Mouse (Mus musculus): Measurements from ENCODE around the gene Srms. TPM values are rescaled to one million over a fixed set of nuclear protein-coding genes. Genes with fewer than 3 reads are reported as not detected.

The Srms gene
- polyA plus RNA-seq, 1 experiment, result not detected

DNA sequence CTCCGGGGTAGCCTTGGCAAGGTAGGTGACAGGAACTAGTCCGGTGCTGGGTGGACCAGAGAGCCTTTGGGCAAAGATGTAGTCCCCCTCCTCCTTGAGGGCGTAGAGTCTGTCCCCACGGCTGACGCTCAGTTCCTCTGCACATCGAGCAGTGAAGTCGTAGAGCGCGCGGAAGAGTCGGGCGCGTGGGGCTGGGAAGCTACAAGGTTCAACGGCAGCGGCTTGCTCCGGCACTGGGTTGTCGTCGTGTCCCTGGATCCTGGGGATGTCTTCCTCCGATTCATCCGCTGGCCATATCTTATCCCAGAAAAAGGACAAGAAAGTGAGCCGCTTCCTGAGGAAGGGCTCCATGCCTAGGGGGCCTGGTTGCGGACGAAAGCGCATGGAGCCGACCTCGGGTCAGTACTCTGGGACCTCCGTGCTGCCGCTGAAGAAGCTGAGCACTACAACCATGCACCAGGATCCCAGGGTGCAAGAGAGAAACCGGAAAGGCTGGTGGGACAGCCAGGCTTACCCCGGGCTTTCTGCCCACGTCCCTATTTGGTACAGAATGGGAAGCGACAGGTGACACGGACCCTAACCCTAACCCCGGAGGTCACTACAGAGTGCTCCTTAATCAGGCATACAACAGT lies 480 bp downstream of the Srms start:
- Histone ChIP-seq H3K9ac (ENCODE audit: low read depth, poor library complexity, severe bottlenecking) (peak overlapping the region; percentile 35), H3K9me3 (replicated peaks; ENCODE audit: control insufficient read depth, insufficient read depth, low read length, poor library complexity, severe bottlenecking) (no peaks in the 10 kb centered on the region), H3K36me3 (ENCODE audit: control insufficient read depth, insufficient read depth, low read length, poor library complexity, severe bottlenecking) (no peaks in the 10 kb centered on the region), H3K27ac (ENCODE audit: insufficient read depth, low read length) (no peak overlapping the region), H3K4me3 (ENCODE audit: low read depth, low read length) (peak overlapping the region; percentile 67), H3K27me3 (ENCODE audit: control insufficient read depth, insufficient read depth, low read length, poor library complexity, severe bottlenecking) (no peaks in the 10 kb centered on the region), H3K4me1 (ENCODE audit: control insufficient read depth, insufficient read depth, low read length) (peaks cover 1% of the 10 kb centered on the region)
- no peak for TF ChIP-seq POLR2A (IDR thresholded peaks at IDR 0.05; ENCODE audit: insufficient read depth, low read length)
- TF ChIP-seq CTCF (IDR thresholded peaks at IDR 0.05; ENCODE audit: low read depth, low read length), result no peak
- no peak for TF ChIP-seq EP300 (IDR thresholded peaks at IDR 0.05; ENCODE audit: insufficient read depth, low read depth, low read length)

DNA sequence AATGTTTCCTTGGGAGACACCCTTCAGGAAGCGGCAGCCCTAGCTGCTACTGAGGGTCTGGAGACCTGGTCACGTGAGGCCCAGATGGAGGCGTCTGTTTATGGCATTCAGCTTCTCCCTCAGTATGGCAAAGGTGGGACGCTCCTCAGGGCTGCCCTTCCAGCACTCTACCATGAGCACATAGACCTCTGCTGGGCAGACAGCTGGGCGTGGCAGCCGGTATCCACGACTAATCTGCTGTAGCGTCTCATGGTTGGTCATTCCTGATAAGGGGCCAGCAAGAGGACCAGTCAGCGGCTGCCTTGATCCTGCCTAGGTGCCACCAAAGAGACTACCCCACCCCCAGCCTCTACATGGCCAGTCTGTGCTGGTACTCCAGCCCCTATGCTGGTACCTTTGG lies 6.9 kb downstream of the Srms start:
- H3K36me3 ChIP-seq (ENCODE audit: control insufficient read depth, insufficient read depth, low read length, poor library complexity, severe bottlenecking), result no peaks in the 10 kb centered on the region
- no peaks in the 10 kb centered on the region for H3K4me1 ChIP-seq (ENCODE audit: control insufficient read depth, insufficient read depth, low read length)
- no peak overlapping the region for H3K27ac ChIP-seq (ENCODE audit: insufficient read depth, low read length)
- no peaks in the 10 kb centered on the region for H3K9me3 ChIP-seq (replicated peaks; ENCODE audit: control insufficient read depth, insufficient read depth, low read length, poor library complexity, severe bottlenecking)
- H3K4me3 ChIP-seq (ENCODE audit: low read depth, low read length), result no peak overlapping the region
- no peak for TF ChIP-seq CTCF (IDR thresholded peaks at IDR 0.05; ENCODE audit: low read depth, low read length)
- TF ChIP-seq EP300 (IDR thresholded peaks at IDR 0.05; ENCODE audit: insufficient read depth, low read depth, low read length), result no peak
- no peak for TF ChIP-seq POLR2A (IDR thresholded peaks at IDR 0.05; ENCODE audit: insufficient read depth, low read length)
- no peak overlapping the region for H3K9ac ChIP-seq (ENCODE audit: low read depth, poor library complexity, severe bottlenecking)
- no peaks in the 10 kb centered on the region for H3K27me3 ChIP-seq (ENCODE audit: control insufficient read depth, insufficient read depth, low read length, poor library complexity, severe bottlenecking)

DNA sequence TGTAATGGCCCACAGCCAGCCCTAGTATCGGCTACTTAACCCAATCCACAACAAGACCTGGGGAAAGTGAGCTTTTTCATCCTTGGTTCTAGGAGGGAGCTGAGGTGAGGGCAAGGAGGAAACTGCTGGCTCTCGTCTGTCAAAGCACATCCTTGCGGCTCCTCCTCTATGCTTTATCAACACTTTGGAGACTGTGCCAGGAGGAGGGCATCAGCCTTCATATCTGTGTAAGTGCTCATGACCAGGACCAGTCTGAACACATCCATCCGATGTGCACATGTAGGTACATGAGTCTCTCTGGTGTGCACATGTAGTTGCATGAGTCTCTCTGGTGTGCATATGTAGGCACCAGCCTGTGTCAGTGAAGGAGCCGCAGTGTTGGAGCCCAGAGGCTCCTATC lies 7.3 kb downstream of the Srms start:
- TF ChIP-seq EP300 (IDR thresholded peaks at IDR 0.05; ENCODE audit: insufficient read depth, low read depth, low read length) (no peak), CTCF (IDR thresholded peaks at IDR 0.05; ENCODE audit: low read depth, low read length) (no peak), POLR2A (IDR thresholded peaks at IDR 0.05; ENCODE audit: insufficient read depth, low read length) (no peak)
- H3K27me3 ChIP-seq (ENCODE audit: control insufficient read depth, insufficient read depth, low read length, poor library complexity, severe bottlenecking), result no peaks in the 10 kb centered on the region

GRCm38 (mm10) chr2:181202886-181203285 lies 10.1 kb downstream of the Srms start:
- Histone ChIP-seq H3K4me1 (ENCODE audit: control insufficient read depth, insufficient read depth, low read length) (no peaks in the 10 kb centered on the region), H3K9ac (ENCODE audit: low read depth, poor library complexity, severe bottlenecking) (no peak overlapping the region), H3K27me3 (ENCODE audit: control insufficient read depth, insufficient read depth, low read length, poor library complexity, severe bottlenecking) (no peaks in the 10 kb centered on the region), H3K36me3 (ENCODE audit: control insufficient read depth, insufficient read depth, low read length, poor library complexity, severe bottlenecking) (no peaks in the 10 kb centered on the region), H3K27ac (ENCODE audit: insufficient read depth, low read length) (no peak overlapping the region), H3K9me3 (replicated peaks; ENCODE audit: control insufficient read depth, insufficient read depth, low read length, poor library complexity, severe bottlenecking) (no peaks in the 10 kb centered on the region), H3K4me3 (ENCODE audit: low read depth, low read length) (no peak overlapping the region)
- TF ChIP-seq POLR2A (IDR thresholded peaks at IDR 0.05; ENCODE audit: insufficient read depth, low read length) (no peak), EP300 (IDR thresholded peaks at IDR 0.05; ENCODE audit: insufficient read depth, low read depth, low read length) (no peak), CTCF (IDR thresholded peaks at IDR 0.05; ENCODE audit: low read depth, low read length) (no peak)

More for the DNA sequence above, 7.3 kb downstream of the Srms start:
- H3K4me1 ChIP-seq (ENCODE audit: control insufficient read depth, insufficient read depth, low read length), result no peaks in the 10 kb centered on the region
- no peak overlapping the region for H3K9ac ChIP-seq (ENCODE audit: low read depth, poor library complexity, severe bottlenecking)
- H3K4me3 ChIP-seq (ENCODE audit: low read depth, low read length), result no peak overlapping the region
- H3K36me3 ChIP-seq (ENCODE audit: control insufficient read depth, insufficient read depth, low read length, poor library complexity, severe bottlenecking), result no peaks in the 10 kb centered on the region
- H3K27ac ChIP-seq (ENCODE audit: insufficient read depth, low read length), result no peak overlapping the region
- no peaks in the 10 kb centered on the region for H3K9me3 ChIP-seq (replicated peaks; ENCODE audit: control insufficient read depth, insufficient read depth, low read length, poor library complexity, severe bottlenecking)

GRCm38 (mm10) chr2:181202422-181202821 lies 10.6 kb downstream of the Srms start, which contains the start of gene Ptk6:
TSS of gene Ptk6 (minus strand) at chr2:181202789.
- Histone ChIP-seq H3K4me1 (ENCODE audit: control insufficient read depth, insufficient read depth, low read length) (no peaks in the 10 kb centered on the region), H3K4me3 (ENCODE audit: low read depth, low read length) (no peak within 1 kb of the TSS), H3K9me3 (replicated peaks; ENCODE audit: control insufficient read depth, insufficient read depth, low read length, poor library complexity, severe bottlenecking) (no peaks in the 10 kb centered on the region), H3K9ac (ENCODE audit: low read depth, poor library complexity, severe bottlenecking) (no peak within 1 kb of the TSS), H3K27ac (ENCODE audit: insufficient read depth, low read length) (no peak within 1 kb of the TSS), H3K36me3 (ENCODE audit: control insufficient read depth, insufficient read depth, low read length, poor library complexity, severe bottlenecking) (no peaks in the 10 kb centered on the region), H3K27me3 (ENCODE audit: control insufficient read depth, insufficient read depth, low read length, poor library complexity, severe bottlenecking) (no peaks in the 10 kb centered on the region)
- TF ChIP-seq CTCF (IDR thresholded peaks at IDR 0.05; ENCODE audit: low read depth, low read length), result no peak
- no peak for TF ChIP-seq POLR2A (IDR thresholded peaks at IDR 0.05; ENCODE audit: insufficient read depth, low read length)
- no peak for TF ChIP-seq EP300 (IDR thresholded peaks at IDR 0.05; ENCODE audit: insufficient read depth, low read depth, low read length)

DNA sequence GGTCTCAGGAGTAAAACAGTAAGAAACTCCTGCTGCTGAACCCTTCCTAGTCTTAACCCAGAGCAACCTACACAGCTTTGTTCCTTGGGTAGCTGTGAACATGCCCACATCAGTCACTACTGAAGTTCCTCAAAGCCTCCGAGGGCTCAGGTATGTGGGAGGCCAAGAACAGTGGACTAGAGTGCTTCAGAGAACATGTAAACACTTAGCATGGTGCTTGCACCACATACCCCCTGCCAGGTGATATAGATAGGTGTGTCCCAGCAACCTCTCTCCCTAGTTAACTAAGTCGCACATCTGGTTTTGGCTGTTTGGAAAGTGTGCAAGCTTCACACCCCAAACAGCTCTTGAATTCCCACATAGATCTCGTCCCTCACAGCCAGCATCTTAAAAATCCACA lies 11.4 kb downstream of the Srms start:
- no peaks in the 10 kb centered on the region for H3K36me3 ChIP-seq (ENCODE audit: control insufficient read depth, insufficient read depth, low read length, poor library complexity, severe bottlenecking)
- no peaks in the 10 kb centered on the region for H3K9me3 ChIP-seq (replicated peaks; ENCODE audit: control insufficient read depth, insufficient read depth, low read length, poor library complexity, severe bottlenecking)
- H3K9ac ChIP-seq (ENCODE audit: low read depth, poor library complexity, severe bottlenecking), result no peak overlapping the region
- H3K4me3 ChIP-seq (ENCODE audit: low read depth, low read length), result no peak overlapping the region
- H3K27me3 ChIP-seq (ENCODE audit: control insufficient read depth, insufficient read depth, low read length, poor library complexity, severe bottlenecking), result no peaks in the 10 kb centered on the region
- no peaks in the 10 kb centered on the region for H3K4me1 ChIP-seq (ENCODE audit: control insufficient read depth, insufficient read depth, low read length)
- H3K27ac ChIP-seq (ENCODE audit: insufficient read depth, low read length), result no peak overlapping the region
- TF ChIP-seq CTCF (IDR thresholded peaks at IDR 0.05; ENCODE audit: low read depth, low read length), result no peak
- no peak for TF ChIP-seq EP300 (IDR thresholded peaks at IDR 0.05; ENCODE audit: insufficient read depth, low read depth, low read length)
- no peak for TF ChIP-seq POLR2A (IDR thresholded peaks at IDR 0.05; ENCODE audit: insufficient read depth, low read length)

Data from ES-Bruce4 (cell line).